Mouse (Mus musculus) liver (tissue): ENCODE data around the gene Olfr980.
"Not testable (repeated sequence)": the region's sequence is repeated elsewhere in the genome, so short reads cannot be mapped to it uniquely, and the experiment has no call there.

Experiments
- DNase-seq: peaks from one replicate; pipeline ENCODE4 v3.0.0-alpha.2; 2020; ENCODE audit warnings: mixed read lengths

The Olfr980 gene

DNA sequence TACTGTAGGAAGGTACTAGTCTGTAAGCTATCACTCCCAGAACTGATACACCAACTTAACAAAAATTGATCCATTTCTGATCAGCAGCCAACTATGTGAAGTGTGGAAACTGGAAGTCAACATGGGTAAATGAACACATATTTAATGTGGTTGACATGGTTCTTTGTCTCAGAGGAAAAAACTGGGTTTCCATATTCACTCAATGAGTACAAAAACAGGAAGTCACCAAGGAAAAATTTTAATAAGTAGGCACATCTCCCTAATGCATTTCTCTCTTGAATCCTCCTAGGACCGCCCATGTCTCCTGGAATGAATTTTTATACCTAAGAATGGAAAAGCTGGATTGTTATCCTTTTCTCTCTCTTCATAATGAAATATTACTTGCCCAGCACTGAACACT lies at the start of gene Olfr980:
TSS of gene Olfr980 (minus strand) at position 101 of the 400 bp plus-strand sequence.
- DNase-seq: no peak

DNA sequence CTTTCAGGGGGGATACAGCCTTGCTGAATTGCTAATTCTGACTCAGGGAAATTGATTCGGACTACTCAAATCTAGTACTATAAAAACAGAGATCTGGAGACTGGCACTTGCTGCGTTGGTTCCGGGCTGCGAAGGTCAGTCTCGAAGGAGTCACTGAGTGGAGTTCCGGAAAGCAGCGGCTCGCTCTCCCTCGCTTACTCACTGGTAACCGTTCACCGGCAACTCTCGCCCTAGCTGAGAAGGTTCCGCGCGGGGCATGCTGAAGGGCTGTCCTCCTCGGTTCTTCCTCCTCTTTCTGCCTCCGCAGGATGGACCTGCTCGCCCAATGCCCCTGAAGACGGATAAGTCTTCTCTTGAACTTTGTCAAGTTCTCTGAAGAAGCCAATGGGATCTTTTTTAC lies 40.8 kb upstream of the Olfr980 start:
- no peak for DNase-seq

DNA sequence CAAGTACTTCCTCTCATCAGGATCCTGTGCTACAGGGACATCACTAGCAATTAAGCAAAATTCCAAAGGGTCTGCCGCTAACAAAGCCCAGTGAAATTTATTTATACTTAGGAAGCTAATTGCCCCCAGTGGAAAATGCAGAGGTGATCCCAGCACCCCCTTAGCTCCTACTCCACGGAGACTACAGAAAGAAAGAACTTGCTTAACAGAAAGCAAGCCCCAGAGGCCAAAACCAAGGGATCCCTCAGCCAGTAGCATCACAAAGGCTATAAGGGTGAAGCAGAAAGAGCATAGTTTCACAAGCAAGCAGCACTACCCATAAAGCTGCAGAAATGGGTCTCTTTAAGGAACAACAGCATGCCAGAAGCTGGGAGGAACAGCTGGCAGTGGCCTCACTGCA lies 11.8 kb upstream of the Olfr980 start, which contains the start of gene Olfr981:
TSS of gene Olfr981 (plus strand) at position 301 of the 400 bp plus-strand sequence.
- no peak for DNase-seq

DNA sequence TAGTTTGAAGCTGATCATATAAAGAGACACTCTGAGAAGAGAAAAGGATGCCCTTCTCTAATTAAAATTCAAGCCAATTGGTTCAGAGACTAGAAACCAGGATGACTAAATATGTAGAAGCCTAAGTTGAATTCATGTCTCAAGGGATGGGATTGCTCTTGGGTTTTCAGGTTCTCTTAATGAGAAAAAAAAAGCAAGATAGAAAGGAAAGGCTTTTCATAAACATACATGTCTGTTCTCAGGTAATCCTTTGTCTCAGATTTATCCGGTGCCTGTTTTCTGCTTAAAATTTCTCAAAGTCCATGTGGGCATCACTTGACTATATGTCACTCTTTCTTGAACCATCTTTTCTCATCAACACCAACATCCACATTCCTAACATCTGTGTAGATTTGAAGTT lies 6.0 kb downstream of the Olfr980 start, which contains the start of gene Olfr979:
TSS of gene Olfr979 (minus strand) at position 101 of the 400 bp plus-strand sequence.
- DNase-seq: no peak

DNA sequence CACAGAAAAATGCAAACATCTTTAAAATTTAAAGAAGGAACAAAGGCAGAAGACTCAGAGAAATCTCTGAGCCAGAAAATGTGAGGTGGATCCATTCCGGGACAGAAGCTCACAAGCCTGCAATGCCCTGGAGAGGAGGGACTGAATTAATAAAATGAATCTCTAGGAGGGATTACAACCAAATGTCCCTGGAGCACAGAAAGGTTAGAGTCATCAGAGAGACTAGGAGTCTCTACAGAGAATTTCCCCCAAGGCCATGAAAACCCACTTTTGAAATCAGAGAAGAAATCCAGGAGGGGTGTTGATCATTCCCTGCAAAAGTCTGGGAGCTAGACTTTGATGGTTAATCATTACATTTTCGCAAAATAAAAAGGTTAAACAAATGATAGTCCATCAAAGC lies 17.6 kb downstream of the Olfr980 start, which contains the start of gene Olfr978:
TSS of gene Olfr978 (plus strand) at position 301 of the 400 bp plus-strand sequence.
- DNase-seq: no peak

DNA sequence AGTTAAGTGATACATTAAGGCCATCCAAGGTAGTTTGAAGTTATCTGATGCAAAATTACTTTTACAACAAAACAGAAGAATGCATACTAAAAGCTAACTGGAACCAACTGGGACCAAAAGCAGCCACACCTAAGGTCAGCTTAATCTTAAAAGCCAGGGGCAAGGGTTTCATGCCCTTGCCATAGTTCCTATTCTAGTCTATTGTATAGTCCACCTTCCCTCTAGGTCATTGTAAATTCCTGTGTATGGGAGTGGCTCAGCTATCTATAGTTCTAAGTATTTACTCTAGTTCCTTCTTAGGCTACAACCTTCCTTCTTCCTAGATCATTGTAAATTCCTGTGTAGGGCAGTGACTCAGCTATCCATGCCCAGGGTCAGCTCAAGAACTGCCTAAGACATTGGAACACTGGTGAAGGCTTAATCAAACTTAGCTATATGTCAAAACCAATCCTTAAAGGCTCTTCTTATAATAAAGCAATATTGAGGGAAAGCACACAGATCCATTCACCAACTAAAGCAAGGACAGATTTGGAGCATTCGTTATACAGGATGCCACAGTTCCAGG lies 32.7 kb downstream of the Olfr980 start:
- DNase-seq: not testable (repeated sequence)

DNA sequence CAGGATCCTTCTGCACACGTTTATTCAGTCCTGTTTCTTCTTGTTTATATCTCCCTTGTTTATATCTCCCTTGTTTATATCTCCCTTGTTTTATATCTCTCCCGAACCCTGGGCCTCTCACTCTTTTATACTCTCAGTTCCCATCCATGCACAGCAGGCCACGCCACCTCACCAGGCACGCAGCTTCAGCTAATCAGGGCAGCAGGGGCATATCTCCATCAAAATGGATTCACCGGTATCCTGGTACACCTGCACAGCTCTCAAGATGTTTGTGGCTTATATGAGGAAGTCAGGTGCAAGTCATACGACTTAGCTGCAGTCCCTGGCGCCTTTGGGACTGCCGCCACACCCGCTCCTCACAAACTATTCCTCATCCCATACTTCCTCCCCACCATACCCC lies 48.3 kb downstream of the Olfr980 start, which contains the start of gene Olfr976:
TSS of gene Olfr976 (minus strand) at position 101 of the 400 bp plus-strand sequence.
- not testable (repeated sequence) for DNase-seq
